Mouse (Mus musculus): Measurements from ENCODE around the gene Npb.

DNA sequence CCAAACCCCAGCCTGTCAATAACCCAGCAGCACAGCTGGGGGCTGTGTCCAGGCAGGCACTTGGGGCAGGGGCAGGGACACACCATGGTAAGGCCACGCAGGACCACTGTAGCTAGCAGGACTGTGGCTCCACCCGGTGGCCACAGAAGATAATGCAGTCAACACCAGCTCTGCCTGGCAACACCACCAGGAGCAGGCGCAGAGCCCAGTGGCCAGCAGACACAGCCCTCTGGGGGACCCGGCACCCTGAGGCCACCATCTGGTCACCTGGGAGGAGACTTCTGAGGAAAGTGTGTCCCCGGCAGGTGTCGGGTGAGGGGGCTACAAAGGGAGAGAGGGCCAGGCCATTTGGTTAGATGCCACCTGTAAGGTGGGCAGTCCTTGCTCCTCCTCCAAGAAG lies 4.5 kb downstream of the Npb start:
- TF ChIP-seq CTCF (IDR thresholded peaks at IDR 0.05; ENCODE audit: low read depth, low read length), result peak; percentile 83
- no peak for TF ChIP-seq GATA1 (IDR thresholded peaks at IDR 0.05; ENCODE audit: borderline replicate concordance, low read length)
- no peak for TF ChIP-seq TAL1 (conservative IDR thresholded peaks at IDR 0.05; ENCODE audit: low read depth, low read length)
- no peak for TF ChIP-seq POLR2AphosphoS5 (IDR thresholded peaks at IDR 0.05; ENCODE audit: insufficient replicate concordance, low read depth, low read length)
- TF ChIP-seq GATA2 (IDR thresholded peaks at IDR 0.05; ENCODE audit: borderline replicate concordance, low read depth, low read length), result no peak
